Mouse (Mus musculus) limb, embryonic 11.5 days (tissue): ENCODE results near the gene Dcpp1. TPM values are rescaled to one million over a fixed set of nuclear protein-coding genes. Genes with fewer than 3 reads are reported as not detected.

Source experiments
- polyA plus RNA-seq: library from polyadenylated mRNA; unstranded; fragments of >200 nt; fragmentation: Nextera tagmentation; extraction: Ambion mirVana; gene quantifications from 2 replicates; pipeline ENCODE4 v1.2.1, GENCODE M21; 2014

The Dcpp1 gene
- polyA plus RNA-seq, 1 experiment from 2014 or later: not detected

Other genes starting within 250 kb of the Dcpp1 start
- 0.45 and 0.63 TPM in 2 replicates for gene Mmp25, start 235.6 kb upstream of the Dcpp1 start, polyA plus RNA-seq
- 0.91 and 1.3 TPM in 2 replicates for gene Bicdl2, start 220.4 kb upstream of the Dcpp1 start, polyA plus RNA-seq
- gene Hcfc1r1, start 207.3 kb upstream of the Dcpp1 start, polyA plus RNA-seq: 45.5 and 53.0 TPM in 2 replicates
- gene Thoc6, start 207.0 kb upstream of the Dcpp1 start, polyA plus RNA-seq: 54.8 and 58.1 TPM in 2 replicates
- gene Tnfrsf12a, start 203.4 kb upstream of the Dcpp1 start, polyA plus RNA-seq: 4.3 and 5.0 TPM in 2 replicates
- 21.3 and 23.3 TPM in 2 replicates for gene Cldn6, start 201.6 kb upstream of the Dcpp1 start, polyA plus RNA-seq
- gene Cldn9, start 196.8 kb upstream of the Dcpp1 start, polyA plus RNA-seq: 7.4 and 7.6 TPM in 2 replicates
- gene 1520401A03Rik, start 158.1 kb upstream of the Dcpp1 start, polyA plus RNA-seq: 0.09 and 0.13 TPM in 2 replicates
- 47.8 and 51.6 TPM in 2 replicates for gene Pkmyt1, start 154.5 kb upstream of the Dcpp1 start, polyA plus RNA-seq
- gene Paqr4, start 140.0 kb upstream of the Dcpp1 start, polyA plus RNA-seq: 7.4 and 7.7 TPM in 2 replicates
- 14.8 and 16.2 TPM in 2 replicates for gene Kremen2, start 135.0 kb upstream of the Dcpp1 start, polyA plus RNA-seq
- gene Flywch1, start 109.3 kb upstream of the Dcpp1 start, polyA plus RNA-seq: 125 and 129 TPM in 2 replicates
- gene Flywch2, start 94.8 kb upstream of the Dcpp1 start, polyA plus RNA-seq: 51.4 and 55.7 TPM in 2 replicates
- gene Srrm2, start 90.3 kb upstream of the Dcpp1 start, polyA plus RNA-seq: 508 and 532 TPM in 2 replicates
- 1,135 and 1,167 TPM in 2 replicates for gene Elob, start 51.7 kb upstream of the Dcpp1 start, polyA plus RNA-seq
- not detected in 2 replicates for gene Prss33, start 44.8 kb upstream of the Dcpp1 start, polyA plus RNA-seq
- not detected in 2 replicates for gene Prss32, start 37.0 kb upstream of the Dcpp1 start, polyA plus RNA-seq
- 2.5 and 2.6 TPM in 2 replicates for gene Prss41, start 36.7 kb upstream of the Dcpp1 start, polyA plus RNA-seq
- not detected in 2 replicates for gene Prss21, start 12.8 kb upstream of the Dcpp1 start, polyA plus RNA-seq
- not detected in 2 replicates for gene Dcpp2, start within 50 bp of the Dcpp1 start, polyA plus RNA-seq
- gene Dcpp3, start 36.6 kb downstream of the Dcpp1 start, polyA plus RNA-seq: not detected in 2 replicates
- gene Sbp, start 60.8 kb downstream of the Dcpp1 start, polyA plus RNA-seq: not detected in 2 replicates
- not detected in 2 replicates for gene Sbpl, start 74.4 kb downstream of the Dcpp1 start, polyA plus RNA-seq
- gene Prss30, start 99.7 kb downstream of the Dcpp1 start, polyA plus RNA-seq: not detected in 2 replicates
- 0.99 and 1.4 TPM in 2 replicates for gene Prss22, start 117.2 kb downstream of the Dcpp1 start, polyA plus RNA-seq
- gene Prss27, start 157.3 kb downstream of the Dcpp1 start, polyA plus RNA-seq: 0.20 and 0.27 TPM in 2 replicates
- 89.6 and 91.3 TPM in 2 replicates for gene Kctd5, start 192.6 kb downstream of the Dcpp1 start, polyA plus RNA-seq